23 mouse cellular contexts compared by ENCODE assay signal in genomic region chr1:151110412-151110811, GRCm38 (mm10).
"Had no signal": no experiment of that assay in that cellular context is flagged by ENCODE, and none has a peak within 500 bp of the region (broad histone marks: within the 10 kb centered on the region; RNA-seq: fewer than 3 reads in every experiment).

No protein-coding gene starts in this region.

- H3K4me3 ChIP-seq: kidney, embryonic 15.5 days; left cerebral cortex, adult 2 months; limb, embryonic 12.5 days; limb, embryonic 15.5 days; lung, embryonic 15.5 days; megakaryocyte, embryonic 14.5 days; midbrain, embryonic 12.5 days; midbrain, embryonic 15.5 days; neural tube, embryonic 13.5 days; stomach, embryonic 15.5 days had no signal

- H3K27ac ChIP-seq: kidney, embryonic 15.5 days; left cerebral cortex, adult 2 months; limb, embryonic 12.5 days; limb, embryonic 15.5 days; liver, embryonic 14.5 days; lung, embryonic 15.5 days; midbrain, embryonic 12.5 days; midbrain, embryonic 15.5 days; neural tube, embryonic 13.5 days; stomach, embryonic 15.5 days had no signal

- H3K27me3 ChIP-seq: kidney, embryonic 15.5 days; limb, embryonic 12.5 days; limb, embryonic 15.5 days; lung, embryonic 15.5 days; midbrain, embryonic 12.5 days; midbrain, embryonic 15.5 days; neural tube, embryonic 13.5 days; stomach, embryonic 15.5 days had no signal

- ATAC-seq: liver, postnatal 0 days; midbrain, embryonic 15.5 days had no signal

- H3K36me3 ChIP-seq: kidney, embryonic 15.5 days; limb, embryonic 12.5 days; limb, embryonic 15.5 days; lung, embryonic 15.5 days; midbrain, embryonic 12.5 days; midbrain, embryonic 15.5 days; neural tube, embryonic 13.5 days; stomach, embryonic 15.5 days had no signal

- H3K9ac ChIP-seq: kidney, embryonic 15.5 days; limb, embryonic 12.5 days; limb, embryonic 15.5 days; liver, embryonic 14.5 days; liver, postnatal 0 days; lung, embryonic 15.5 days; midbrain, embryonic 12.5 days; midbrain, embryonic 15.5 days; neural tube, embryonic 13.5 days; stomach, embryonic 15.5 days had no signal

- H3K9me3 ChIP-seq: kidney, embryonic 15.5 days; limb, embryonic 12.5 days; limb, embryonic 15.5 days; lung, embryonic 15.5 days; megakaryocyte, embryonic 14.5 days; midbrain, embryonic 12.5 days; midbrain, embryonic 15.5 days; neural tube, embryonic 13.5 days; stomach, embryonic 15.5 days had no signal

- H3K4me2 ChIP-seq: kidney, embryonic 15.5 days; limb, embryonic 12.5 days; limb, embryonic 15.5 days; liver, embryonic 11.5 days; lung, embryonic 15.5 days; midbrain, embryonic 12.5 days; midbrain, embryonic 15.5 days; neural tube, embryonic 13.5 days; stomach, embryonic 15.5 days had no signal

- H3K4me1 ChIP-seq: midbrain, embryonic 15.5 days; stomach, embryonic 15.5 days had no signal

- DNase-seq: kidney, adult 8-10 months; kidney, postnatal 10 days; kidney, postnatal 36 days; layer of hippocampus, postnatal 36 days; liver, postnatal 0 days; lung, postnatal 14 days; lung, postnatal 4 days; retina, postnatal 1 day; right cerebral cortex, postnatal 25 days; spleen, adult 18-20 months; thymus, postnatal 25 days had no signal
